Mouse (Mus musculus) hindbrain, embryonic 16.5 days (tissue): ENCODE measurements at regions not wholly inside any gene's neighbourhood (a gene's known extent, or its start where the extent isn't known, plus 50 kb on each side); places are given as distances from the start of the nearest gene placed in this dataset.
A peak's percentile ranks its signal among the peaks of the same experiment; 100 is the strongest.
"Not testable (repeated sequence)": the region's sequence is repeated elsewhere in the genome, so short reads cannot be mapped to it uniquely, and the experiment has no call there.

Experiments used
- ATAC-seq: fragments of 200-750 bp; cut with Nextera tagmentation; 2 replicates; pipeline ENCODE4 v1.8.0; 2017; ENCODE audit warnings: moderate TSS enrichment, moderate library complexity
- H3K27ac ChIP-seq: fragments of 300-500 bp; sonication (generic); 2 replicates; pipeline ENCODE4 v1.5.1; 2014; ENCODE audit warnings: low read depth, mild to moderate bottlenecking, control low read depth, low read length, moderate library complexity
- H3K27me3 ChIP-seq: fragments of 300-500 bp; sonication (generic); replicated peaks from 2 replicates; pipeline ENCODE4 v1.6.1; 2014; ENCODE audit warnings: low read length; ENCODE audit not compliant: control insufficient read depth, insufficient read depth
- H3K36me3 ChIP-seq: fragments of 300-500 bp; sonication (generic); 2 replicates; pipeline ENCODE4 v1.6.1; 2014; ENCODE audit warnings: mild to moderate bottlenecking, low read length, moderate library complexity, mixed read lengths; ENCODE audit not compliant: control insufficient read depth, insufficient read depth
- H3K4me1 ChIP-seq: fragments of 300-500 bp; sonication (generic); 2 replicates; pipeline ENCODE4 v1.6.1; 2014; ENCODE audit warnings: low read depth, low read length; ENCODE audit not compliant: control insufficient read depth, insufficient read depth
- H3K4me2 ChIP-seq: fragments of 300-500 bp; sonication (generic); 2 replicates; pipeline ENCODE4 v1.6.1; 2014; ENCODE audit warnings: mild to moderate bottlenecking, low read length, control low read depth, moderate library complexity
- H3K4me3 ChIP-seq: fragments of 300-500 bp; sonication (generic); 2 replicates; pipeline ENCODE4 v1.5.1; 2014; ENCODE audit warnings: mild to moderate bottlenecking, low read length, control low read depth, moderate library complexity
- H3K9ac ChIP-seq: fragments of 300-500 bp; sonication (generic); 2 replicates; pipeline ENCODE4 v1.6.1; 2014; ENCODE audit warnings: low read depth, mild to moderate bottlenecking, control low read depth, low read length, moderate library complexity
- H3K9me3 ChIP-seq: fragments of 300-500 bp; sonication (generic); 2 replicates; pipeline ENCODE4 v1.6.1; 2014; ENCODE audit warnings: mild to moderate bottlenecking, low read length, moderate library complexity; ENCODE audit not compliant: control insufficient read depth
- WGBS: fragments of 180-500 bp; shearing (Covaris S2); extraction: QIAGEN DNeasy Blood & Tissue Kit; methylation state at CpG from one replicate; pipeline ENCODE4 v1.1.7; 2014; 5-methylcytosine and 5-hydroxymethylcytosine counted together

GRCm38 (mm10) chr4:131160135-131160534, 215.9 kb downstream of the Matn1 start:
- Histone ChIP-seq H3K4me2 (no peak overlapping the region), H3K27me3 (no peaks in the 10 kb centered on the region), H3K36me3 (no peaks in the 10 kb centered on the region), H3K27ac (no peak overlapping the region), H3K4me3 (no peak overlapping the region), H3K9ac (peak overlapping the region; percentile 13; the same call in 1 of the 2 replicates), H3K4me1 (peaks cover 24% of the 10 kb centered on the region), H3K9me3 (no peaks in the 10 kb centered on the region)
- ATAC-seq: 0 out of 2 replicates have a peak, but pooled peaks have one; percentile 30
- WGBS: 19% methylated on average over 5 of the region's 5 CpGs

- H3K27me3 ChIP-seq: no peaks in the 10 kb centered on the region
- H3K4me2 ChIP-seq: no peak overlapping the region
- no peak for ATAC-seq
- WGBS: 54% methylated on average over 9 of the region's 9 CpGs
- no peak overlapping the region for H3K4me3 ChIP-seq
- H3K36me3 ChIP-seq: no peaks in the 10 kb centered on the region
- no peak overlapping the region for H3K9ac ChIP-seq
- H3K27ac ChIP-seq: no peak overlapping the region
- H3K9me3 ChIP-seq: no peaks in the 10 kb centered on the region
- H3K4me1 ChIP-seq: peaks cover 24% of the 10 kb centered on the region
Measured at GRCm38 (mm10) chr4:131161501-131161900, 217.3 kb downstream of the Matn1 start.

- Histone ChIP-seq H3K36me3 (no peaks in the 10 kb centered on the region), H3K4me2 (no peak overlapping the region), H3K4me1 (peaks cover 24% of the 10 kb centered on the region), H3K9ac (no peak overlapping the region; the same call in 1 of the 2 replicates), H3K27ac (no peak overlapping the region), H3K27me3 (no peaks in the 10 kb centered on the region), H3K9me3 (no peaks in the 10 kb centered on the region), H3K4me3 (no peak overlapping the region)
- 17% methylated on average over 7 of the region's 7 CpGs for WGBS
- no peak for ATAC-seq
Measured at GRCm38 (mm10) chr4:131163782-131164315, 219.7 kb downstream of the Matn1 start.

- peaks cover 6% of the 10 kb centered on the region for H3K4me1 ChIP-seq
- no peaks in the 10 kb centered on the region for H3K27me3 ChIP-seq
- no peaks in the 10 kb centered on the region for H3K36me3 ChIP-seq
- 78% methylated on average over 9 of the region's 9 CpGs for WGBS
- no peak overlapping the region for H3K9ac ChIP-seq
- H3K9me3 ChIP-seq: no peaks in the 10 kb centered on the region
- H3K4me2 ChIP-seq: no peak overlapping the region
- no peak for ATAC-seq
- no peak overlapping the region for H3K27ac ChIP-seq
- no peak overlapping the region for H3K4me3 ChIP-seq
Measured at GRCm38 (mm10) chr4:131166574-131167270, 222.5 kb downstream of the Matn1 start.

- ATAC-seq: no peak
- no peaks in the 10 kb centered on the region for H3K27me3 ChIP-seq
- H3K9me3 ChIP-seq: no peaks in the 10 kb centered on the region
- H3K27ac ChIP-seq: no peak overlapping the region
- no peak overlapping the region for H3K4me3 ChIP-seq
- H3K4me2 ChIP-seq: no peak overlapping the region
- H3K9ac ChIP-seq: no peak overlapping the region
- no peaks in the 10 kb centered on the region for H3K36me3 ChIP-seq
- H3K4me1 ChIP-seq: peaks cover 6% of the 10 kb centered on the region
- WGBS: 82% methylated on average over 2 of the region's 2 CpGs
Measured at GRCm38 (mm10) chr4:131167921-131168320, 223.7 kb downstream of the Matn1 start.

- Histone ChIP-seq H3K36me3 (no peaks in the 10 kb centered on the region), H3K4me2 (peak overlapping the region; percentile 30), H3K4me3 (no peak overlapping the region), H3K27ac (no peak overlapping the region), H3K27me3 (no peaks in the 10 kb centered on the region), H3K9ac (no peak overlapping the region), H3K9me3 (no peaks in the 10 kb centered on the region), H3K4me1 (peaks cover 6% of the 10 kb centered on the region)
- no peak; the same call in 1 of the 2 replicates for ATAC-seq
- 53% methylated on average over 28 of the region's 28 CpGs for WGBS
Measured at GRCm38 (mm10) chr4:131173783-131174460, 229.7 kb downstream of the Matn1 start.

GRCm38 (mm10) chr4:131176701-131177100, 232.5 kb downstream of the Matn1 start:
- no peak for ATAC-seq
- WGBS: 57% methylated on average over 3 of the region's 3 CpGs
- no peaks in the 10 kb centered on the region for H3K9me3 ChIP-seq

GRCm38 (mm10) chr4:131177889-131178288, 233.7 kb downstream of the Matn1 start:
- Histone ChIP-seq H3K4me2 (no peak overlapping the region), H3K9ac (no peak overlapping the region), H3K9me3 (no peaks in the 10 kb centered on the region), H3K4me3 (no peak overlapping the region), H3K27ac (no peak overlapping the region), H3K36me3 (no peaks in the 10 kb centered on the region), H3K27me3 (no peaks in the 10 kb centered on the region), H3K4me1 (peaks cover 6% of the 10 kb centered on the region)
- ATAC-seq: no peak
- 59% methylated on average over 6 of the region's 6 CpGs for WGBS

More at GRCm38 (mm10) chr4:131176701-131177100, 232.5 kb downstream of the Matn1 start:
- no peaks in the 10 kb centered on the region for H3K27me3 ChIP-seq
- H3K36me3 ChIP-seq: no peaks in the 10 kb centered on the region
- peaks cover 6% of the 10 kb centered on the region for H3K4me1 ChIP-seq
- no peak overlapping the region for H3K4me2 ChIP-seq
- H3K27ac ChIP-seq: no peak overlapping the region
- H3K4me3 ChIP-seq: no peak overlapping the region
- no peak overlapping the region for H3K9ac ChIP-seq

GRCm38 (mm10) chr4:131178642-131179041, 234.5 kb downstream of the Matn1 start:
- not testable (repeated sequence) for H3K27ac ChIP-seq, H3K4me1 ChIP-seq, H3K4me2 ChIP-seq, H3K4me3 ChIP-seq, H3K9ac ChIP-seq, H3K27me3 ChIP-seq, H3K9me3 ChIP-seq, H3K36me3 ChIP-seq, ATAC-seq
- WGBS: 79% methylated on average over 5 of the region's 5 CpGs
